Mouse (Mus musculus) stomach, embryonic 14.5 days (tissue): ENCODE data around the gene Olfr315. TPM values are rescaled to one million over a fixed set of nuclear protein-coding genes. Genes with fewer than 3 reads are reported as not detected.

Source experiments
- polyA plus RNA-seq: library from polyadenylated mRNA; unstranded; fragments of >200 nt; fragmentation: Nextera tagmentation; extraction: Ambion mirVana; gene quantifications from 2 replicates; pipeline ENCODE4 v1.2.1, GENCODE M21; 2014

Gene Olfr315
- polyA plus RNA-seq, 1 experiment from 2014 or later, result not detected

Other genes with a start within 250 kb of the Olfr315 start
- not detected in 2 replicates for gene Olfr330, start 238.4 kb upstream of the Olfr315 start, polyA plus RNA-seq
- not detected in 2 replicates for gene Olfr329-ps, start 226.8 kb upstream of the Olfr315 start, polyA plus RNA-seq
- 0.12 TPM in 1 of 2 replicates, not detected in the other for gene Olfr328, start 217.6 kb upstream of the Olfr315 start, polyA plus RNA-seq
- not detected in 2 replicates for gene Olfr224, start 202.6 kb upstream of the Olfr315 start, polyA plus RNA-seq
- gene Olfr325, start 195.5 kb upstream of the Olfr315 start, polyA plus RNA-seq, result not detected in 2 replicates
- not detected in 2 replicates for gene Olfr324, start 178.1 kb upstream of the Olfr315 start, polyA plus RNA-seq
- gene 2210407C18Rik, start 157.1 kb upstream of the Olfr315 start, polyA plus RNA-seq, result 0.58 and 0.90 TPM in 2 replicates
- gene Olfr323, start 142.7 kb upstream of the Olfr315 start, polyA plus RNA-seq, result not detected in 2 replicates
- 0.14 TPM in 1 of 2 replicates, not detected in the other for gene Trim58, start 132.7 kb upstream of the Olfr315 start, polyA plus RNA-seq
- gene Olfr322, start 114.4 kb upstream of the Olfr315 start, polyA plus RNA-seq, result not detected in 2 replicates
- gene Olfr320, start 92.1 kb upstream of the Olfr315 start, polyA plus RNA-seq, result not detected in 2 replicates
- not detected in 2 replicates for gene Olfr319, start 74.0 kb upstream of the Olfr315 start, polyA plus RNA-seq
- not detected in 2 replicates for gene Olfr318, start 49.2 kb upstream of the Olfr315 start, polyA plus RNA-seq
- gene Olfr317, start 34.0 kb upstream of the Olfr315 start, polyA plus RNA-seq, result not detected in 2 replicates
- not detected in 2 replicates for gene Olfr316, start 20.5 kb upstream of the Olfr315 start, polyA plus RNA-seq
- gene Olfr314, start 9.8 kb downstream of the Olfr315 start, polyA plus RNA-seq, result not detected in 2 replicates
- 5.0 and 8.7 TPM in 2 replicates for gene Fam183b, start 28.8 kb downstream of the Olfr315 start, polyA plus RNA-seq
- not detected in 2 replicates for gene Olfr313, start 41.8 kb downstream of the Olfr315 start, polyA plus RNA-seq
- not detected in 2 replicates for gene Olfr312, start 56.0 kb downstream of the Olfr315 start, polyA plus RNA-seq
- gene Olfr311, start 66.1 kb downstream of the Olfr315 start, polyA plus RNA-seq, result not detected in 2 replicates
- gene Gm12258, start 74.0 kb downstream of the Olfr315 start, polyA plus RNA-seq, result 11.4 and 12.4 TPM in 2 replicates
- gene 2810021J22Rik, start 94.0 kb downstream of the Olfr315 start, polyA plus RNA-seq, result 7.1 and 9.4 TPM in 2 replicates
- gene Zfp39, start 131.0 kb downstream of the Olfr315 start, polyA plus RNA-seq, result 7.5 and 8.2 TPM in 2 replicates
- gene Btnl10, start 144.7 kb downstream of the Olfr315 start, polyA plus RNA-seq, result 0.07 TPM in 1 of 2 replicates, not detected in the other
- gene Rnf187, start 165.7 kb downstream of the Olfr315 start, polyA plus RNA-seq, result 211 and 222 TPM in 2 replicates
- gene Hist3h2ba, start 175.7 kb downstream of the Olfr315 start, polyA plus RNA-seq, result 31.2 and 32.5 TPM in 2 replicates
- 32.4 and 33.9 TPM in 2 replicates for gene Hist3h2a, start 181.5 kb downstream of the Olfr315 start, polyA plus RNA-seq
- gene Trim17, start 181.5 kb downstream of the Olfr315 start, polyA plus RNA-seq, result 0.20 and 0.62 TPM in 2 replicates
- 18.1 and 20.3 TPM in 2 replicates for gene Trim11, start 204.9 kb downstream of the Olfr315 start, polyA plus RNA-seq